Mouse (Mus musculus): ENCODE data around the gene Zfyve9. TPM values are rescaled to one million over a fixed set of nuclear protein-coding genes. Genes with fewer than 3 reads are reported as not detected.
A peak's percentile ranks its signal among the peaks of the same experiment; 100 is the strongest.

The Zfyve9 gene
- 1 to 10 TPM in 20 of 26 experiments, under 1 TPM in 6; 0.44 to 5.4 (median 1.9) TPM for total RNA-seq (2018; cell fraction: chromatin; rRNA removed)
- total RNA-seq (2018; cell fraction: cytosol; rRNA removed): 1 to 10 TPM in 12 of 26 experiments, under 1 TPM in 14; 0.48 to 2.1 (median 0.91) TPM
- total RNA-seq (2018; cell fraction: nucleus; rRNA removed): 1 to 10 TPM in 15 of 26 experiments, under 1 TPM in 11; 0.40 to 3.2 (median 1.1) TPM
- 0.55 to 1.7 TPM (median 1.3 TPM) in 3 replicates for polyA plus RNA-seq (2018)

DNA sequence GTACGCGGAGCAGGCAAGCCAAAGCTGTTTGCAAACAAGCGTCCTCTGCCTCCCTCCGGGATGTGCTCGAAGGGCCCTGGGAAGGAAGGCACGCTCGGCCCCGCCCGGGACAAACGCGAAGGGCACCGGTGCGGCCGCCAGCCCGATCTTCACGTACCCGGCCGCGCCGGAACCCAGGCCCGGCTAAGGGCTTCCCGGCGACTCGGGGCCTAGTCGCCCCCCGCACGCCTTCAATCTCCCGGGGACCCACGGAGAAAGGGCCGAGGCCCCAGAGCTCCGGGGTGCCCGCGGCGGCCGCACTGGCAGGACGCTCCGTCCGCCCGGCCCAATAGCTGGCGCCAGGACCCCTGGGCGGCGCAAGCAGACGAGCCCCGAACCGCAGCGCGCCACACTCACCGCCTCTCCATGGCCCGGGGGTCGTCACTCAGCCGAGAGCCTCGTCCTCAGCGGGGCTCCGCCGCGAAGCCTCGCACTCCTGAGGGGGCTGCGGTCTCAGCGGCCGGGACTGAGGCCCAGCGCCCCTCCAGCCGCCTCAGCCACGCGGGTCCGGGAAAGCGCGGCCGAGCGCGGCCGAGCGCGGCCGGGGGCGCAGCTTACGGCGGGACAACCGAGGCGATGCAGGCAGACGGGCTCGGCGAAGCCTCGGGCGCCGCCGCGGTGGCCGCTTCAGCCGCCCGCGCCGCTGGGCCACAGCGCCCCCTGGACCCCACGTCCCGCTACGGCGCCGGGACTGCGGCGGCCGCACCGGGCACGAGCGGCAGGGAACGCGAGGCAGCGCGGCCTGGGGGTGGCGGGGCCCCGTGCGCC lies at the start of gene Zfyve9:
Zfyve9 (minus strand) TSS at position 742 of the 807 bp plus-strand sequence.
- WGBS (ENCODE audit: missing documents): 1% methylated on average over 100 of the region's 111 CpGs

GRCm38 (mm10) chr4:108826643-108827042 lies 46.0 kb upstream of the Zfyve9 start:
- Histone ChIP-seq H3K79me2 (ENCODE audit: inconsistent target) (peaks cover 11% of the 10 kb centered on the region), H3K27ac (no peak overlapping the region), H3K36me3 (ENCODE audit: inconsistent target) (peaks cover 32% of the 10 kb centered on the region), H3K4me3 (ENCODE audit: inconsistent target) (no peak overlapping the region)
- 88% methylated on average over 2 of the region's 2 CpGs for WGBS (ENCODE audit: missing documents)

More for the DNA sequence above, at the start of gene Zfyve9:
- H3K27ac ChIP-seq: no peak within 1 kb of the TSS
- H3K36me3 ChIP-seq (ENCODE audit: inconsistent target): no peaks in the 10 kb centered on the region
- peak within 1 kb of the TSS; percentile 21 for H3K4me3 ChIP-seq (ENCODE audit: inconsistent target)
- H3K79me2 ChIP-seq (ENCODE audit: inconsistent target): no peaks in the 10 kb centered on the region

- WGBS (ENCODE audit: missing documents): 100% methylated on average over 1 of the region's 1 CpGs
These were observed 45.5 kb upstream of the Zfyve9 start for GRCm38 (mm10) chr4:108826096-108826495.

GRCm38 (mm10) chr4:108825677-108826076 lies 45.1 kb upstream of the Zfyve9 start:
- 97% methylated on average over 3 of the region's 3 CpGs for WGBS (ENCODE audit: missing documents)
- Histone ChIP-seq H3K27ac (no peak overlapping the region), H3K79me2 (ENCODE audit: inconsistent target) (peaks cover 2% of the 10 kb centered on the region; the same call in 1 of the 2 replicates), H3K4me3 (ENCODE audit: inconsistent target) (no peak overlapping the region), H3K36me3 (ENCODE audit: inconsistent target) (peaks cover 32% of the 10 kb centered on the region)

More at GRCm38 (mm10) chr4:108826096-108826495, 45.5 kb upstream of the Zfyve9 start:
- Histone ChIP-seq H3K4me3 (ENCODE audit: inconsistent target) (no peak overlapping the region), H3K79me2 (ENCODE audit: inconsistent target) (peaks cover 6% of the 10 kb centered on the region), H3K27ac (no peak overlapping the region), H3K36me3 (ENCODE audit: inconsistent target) (peaks cover 32% of the 10 kb centered on the region)

DNA sequence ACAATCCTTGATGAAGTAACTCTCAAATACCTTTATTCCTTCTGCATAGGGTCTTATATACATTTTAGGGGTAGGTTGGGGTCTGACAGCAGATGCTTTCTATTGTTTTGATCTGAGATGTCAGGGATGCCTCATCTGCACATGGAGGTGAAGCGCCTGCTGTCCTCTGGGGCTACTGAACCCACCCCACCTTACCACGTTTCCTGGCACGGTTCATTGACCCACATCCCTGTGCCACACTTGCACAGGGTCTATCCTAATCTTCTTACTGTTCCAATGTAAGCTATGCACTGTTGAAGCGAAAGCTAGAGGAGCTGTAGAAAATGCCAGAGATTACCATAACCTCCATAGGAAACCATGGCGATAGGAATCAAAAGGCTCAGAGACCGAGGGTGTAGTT lies 31.0 kb upstream of the Zfyve9 start:
- no peaks in the 10 kb centered on the region for H3K79me2 ChIP-seq (ENCODE audit: inconsistent target)
- no peaks in the 10 kb centered on the region for H3K36me3 ChIP-seq (ENCODE audit: inconsistent target)
- no peak overlapping the region for H3K4me3 ChIP-seq (ENCODE audit: inconsistent target)
- 91% methylated on average over 6 of the region's 6 CpGs for WGBS (ENCODE audit: missing documents)
- no peak overlapping the region for H3K27ac ChIP-seq

- Histone ChIP-seq H3K4me3 (ENCODE audit: inconsistent target) (no peak overlapping the region), H3K27ac (no peak overlapping the region), H3K36me3 (ENCODE audit: inconsistent target) (no peaks in the 10 kb centered on the region), H3K79me2 (ENCODE audit: inconsistent target) (no peaks in the 10 kb centered on the region)
- WGBS (ENCODE audit: missing documents): 60% methylated on average over 4 of the region's 4 CpGs
These were observed 30.5 kb upstream of the Zfyve9 start for GRCm38 (mm10) chr4:108811142-108811541.

GRCm38 (mm10) chr4:108803535-108803934 lies 22.9 kb upstream of the Zfyve9 start:
- H3K79me2 ChIP-seq (ENCODE audit: inconsistent target): no peaks in the 10 kb centered on the region
- no peak overlapping the region for H3K27ac ChIP-seq
- no peak overlapping the region for H3K4me3 ChIP-seq (ENCODE audit: inconsistent target)
- no peaks in the 10 kb centered on the region for H3K36me3 ChIP-seq (ENCODE audit: inconsistent target)
- 100% methylated on average over 2 of the region's 2 CpGs for WGBS (ENCODE audit: missing documents)

GRCm38 (mm10) chr4:108798083-108798830 lies 17.7 kb upstream of the Zfyve9 start:
- Histone ChIP-seq H3K27ac (no peak overlapping the region), H3K79me2 (ENCODE audit: inconsistent target) (no peaks in the 10 kb centered on the region), H3K36me3 (ENCODE audit: inconsistent target) (no peaks in the 10 kb centered on the region), H3K4me3 (ENCODE audit: inconsistent target) (no peak overlapping the region)
- 58% methylated on average over 2 of the region's 2 CpGs for WGBS (ENCODE audit: missing documents)

- H3K36me3 ChIP-seq (ENCODE audit: inconsistent target): no peaks in the 10 kb centered on the region
- no peaks in the 10 kb centered on the region for H3K79me2 ChIP-seq (ENCODE audit: inconsistent target)
- WGBS (ENCODE audit: missing documents): 62% methylated on average over 4 of the region's 4 CpGs
- no peak overlapping the region for H3K27ac ChIP-seq
- H3K4me3 ChIP-seq (ENCODE audit: inconsistent target): no peak overlapping the region
These were observed 16.1 kb upstream of the Zfyve9 start for GRCm38 (mm10) chr4:108796701-108797100.

DNA sequence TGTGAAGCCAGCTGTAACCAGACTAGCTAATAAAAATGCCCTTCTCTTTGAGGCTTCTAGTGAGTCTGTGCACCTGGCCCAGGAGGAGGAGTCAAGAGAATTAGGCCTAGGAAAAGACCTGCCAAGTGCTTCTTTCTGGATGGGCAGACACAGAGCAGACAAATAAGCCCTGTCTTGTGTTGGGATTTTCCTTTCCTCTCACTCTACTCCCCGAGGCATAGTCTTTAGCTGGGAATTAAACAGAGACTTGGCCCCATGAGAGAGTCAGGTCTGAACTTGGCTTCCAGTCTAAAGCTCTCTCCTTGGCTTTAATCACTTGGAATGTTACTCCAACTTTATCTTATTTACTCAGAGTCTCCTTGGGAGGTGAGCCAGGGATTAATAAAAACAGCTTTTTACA lies 13.3 kb upstream of the Zfyve9 start:
- Histone ChIP-seq H3K79me2 (ENCODE audit: inconsistent target) (no peaks in the 10 kb centered on the region), H3K27ac (no peak overlapping the region), H3K36me3 (ENCODE audit: inconsistent target) (no peaks in the 10 kb centered on the region), H3K4me3 (ENCODE audit: inconsistent target) (no peak overlapping the region)
- 83% methylated on average over 1 of the region's 1 CpGs for WGBS (ENCODE audit: missing documents)

DNA sequence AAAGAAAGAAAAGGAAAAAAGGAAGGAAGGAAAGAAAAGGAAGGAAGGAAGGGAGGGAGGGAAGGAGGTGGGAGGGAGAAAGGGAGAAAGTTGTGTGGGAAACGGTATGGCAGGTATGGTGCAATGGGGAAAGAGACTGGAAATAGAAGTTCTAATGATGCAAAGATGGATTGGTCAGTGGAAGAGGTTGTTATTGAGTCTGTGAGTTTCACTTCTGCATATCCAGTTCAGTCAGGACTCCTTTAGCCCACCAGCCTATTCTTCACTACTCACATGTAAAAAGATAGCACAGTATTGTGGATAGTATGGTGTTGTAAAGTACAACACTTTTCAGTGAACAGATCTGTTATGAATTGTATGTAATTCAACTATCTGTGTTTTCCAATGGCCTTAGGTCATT lies 9.9 kb upstream of the Zfyve9 start:
- H3K27ac ChIP-seq: no peak overlapping the region
- H3K4me3 ChIP-seq (ENCODE audit: inconsistent target): no peak overlapping the region
- H3K79me2 ChIP-seq (ENCODE audit: inconsistent target): no peaks in the 10 kb centered on the region
- WGBS (ENCODE audit: missing documents): 0% methylated on average over 1 of the region's 1 CpGs
- no peaks in the 10 kb centered on the region for H3K36me3 ChIP-seq (ENCODE audit: inconsistent target)

- H3K27ac ChIP-seq: no peak overlapping the region
- 10% methylated on average over 6 of the region's 6 CpGs for WGBS (ENCODE audit: missing documents)
- no peaks in the 10 kb centered on the region for H3K79me2 ChIP-seq (ENCODE audit: inconsistent target)
- no peaks in the 10 kb centered on the region for H3K36me3 ChIP-seq (ENCODE audit: inconsistent target)
- H3K4me3 ChIP-seq (ENCODE audit: inconsistent target): no peak overlapping the region
These were observed 8.8 kb upstream of the Zfyve9 start for GRCm38 (mm10) chr4:108789258-108789936.

GRCm38 (mm10) chr4:108782421-108783085 lies 2.0 kb upstream of the Zfyve9 start:
- Histone ChIP-seq H3K36me3 (ENCODE audit: inconsistent target) (no peaks in the 10 kb centered on the region), H3K27ac (no peak overlapping the region), H3K4me3 (ENCODE audit: inconsistent target) (no peak overlapping the region), H3K79me2 (ENCODE audit: inconsistent target) (no peaks in the 10 kb centered on the region)
- 29% methylated on average over 8 of the region's 8 CpGs for WGBS (ENCODE audit: missing documents)

DNA sequence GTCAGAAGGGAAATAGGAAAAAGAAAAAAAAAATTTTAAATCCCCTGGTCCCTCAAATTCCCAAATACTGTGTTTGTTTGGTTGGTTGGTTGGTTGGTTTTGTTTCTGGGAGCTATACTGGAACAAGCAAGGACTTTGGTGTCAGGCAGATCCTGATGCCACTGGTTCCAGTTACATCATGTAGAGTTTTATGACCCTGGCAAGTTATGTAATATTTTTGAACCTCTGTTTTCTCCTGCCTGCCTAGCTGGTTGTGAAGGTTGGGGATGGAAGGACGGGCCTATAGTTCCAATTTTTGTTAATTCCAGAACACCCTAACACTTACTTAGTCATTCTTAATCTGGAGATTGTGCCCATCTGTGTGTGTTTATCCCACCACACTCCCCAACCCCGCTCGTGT lies 998 bp upstream of the Zfyve9 start:
- no peaks in the 10 kb centered on the region for H3K79me2 ChIP-seq (ENCODE audit: inconsistent target)
- no peak overlapping the region for H3K27ac ChIP-seq
- WGBS (ENCODE audit: missing documents): 78% methylated on average over 3 of the region's 3 CpGs
- no peak overlapping the region for H3K4me3 ChIP-seq (ENCODE audit: inconsistent target)
- no peaks in the 10 kb centered on the region for H3K36me3 ChIP-seq (ENCODE audit: inconsistent target)

Data from macrophage (primary cell).